Mouse (Mus musculus): ENCODE results near the gene Anks6.

GRCm38 (mm10) chr4:47060900-47061299 is 3.7 kb upstream of the Anks6 start:
- TF ChIP-seq POLR2A (IDR thresholded peaks at IDR 0.05; ENCODE audit: borderline replicate concordance, insufficient read depth, low read length) (no peak), CTCF (IDR thresholded peaks at IDR 0.05; ENCODE audit: borderline replicate concordance, insufficient read depth, low read depth, low read length) (no peak)
